Mouse (Mus musculus): ENCODE data around the gene Pappa2. TPM values are rescaled to one million over a fixed set of nuclear protein-coding genes. Genes with fewer than 3 reads are reported as not detected.

Gene Pappa2
- polyA plus RNA-seq, 2 experiments: 0.07 to 0.08 TPM

- Histone ChIP-seq H3K4me1 (replicated peaks; ENCODE audit: control insufficient read depth in 2 of 2, insufficient read depth in 2 of 2, low read length in 1 of 2) (no peaks in the 10 kb centered on the region), H3K4me3 (ENCODE audit: insufficient read depth in 1 of 2, low read depth in 2 of 2, low read length in 2 of 2) (no peak overlapping the region), H3K36me3 (replicated peaks; ENCODE audit: control insufficient read depth, insufficient read depth, low read depth) (no peaks in the 10 kb centered on the region), H3K9ac (replicated peaks) (no peak overlapping the region), H3K27me3 (ENCODE audit: control insufficient read depth, insufficient read depth, low read length) (no peaks in the 10 kb centered on the region), H3K4me2 (ENCODE audit: low read depth) (no peak overlapping the region), H3K9me3 (ENCODE audit: control insufficient read depth, low read length) (no peaks in the 10 kb centered on the region), H3K27ac (no peak overlapping the region)
- ATAC-seq (ENCODE audit: insufficient read depth) (no peak), DNase-seq (ENCODE audit: low read depth in 3 of 3, low spot score in 3 of 3) (no peak)
- TF ChIP-seq EP300 (IDR thresholded peaks at IDR 0.05; ENCODE audit: low read depth) (no peak), CTCF (IDR thresholded peaks at IDR 0.05; ENCODE audit: low read depth) (no peak)
- WGBS (ENCODE audit: insufficient replicate concordance): 59% methylated on average over 6 of the region's 6 CpGs
These were observed 31.2 kb downstream of the Pappa2 start for GRCm38 (mm10) chr1:158949041-158949440.

GRCm38 (mm10) chr1:158947981-158948735 is 32.1 kb downstream of the Pappa2 start:
- 30% methylated on average over 6 of the region's 6 CpGs for WGBS (ENCODE audit: insufficient replicate concordance)
- Histone ChIP-seq H3K9me3 (ENCODE audit: control insufficient read depth, low read length) (no peaks in the 10 kb centered on the region), H3K4me2 (ENCODE audit: low read depth) (no peak overlapping the region), H3K27me3 (ENCODE audit: control insufficient read depth, insufficient read depth, low read length) (no peaks in the 10 kb centered on the region), H3K36me3 (replicated peaks; ENCODE audit: control insufficient read depth, insufficient read depth, low read depth) (no peaks in the 10 kb centered on the region), H3K4me3 (ENCODE audit: insufficient read depth in 1 of 2, low read depth in 2 of 2, low read length in 2 of 2) (no peak overlapping the region), H3K9ac (replicated peaks) (no peak overlapping the region), H3K27ac (no peak overlapping the region), H3K4me1 (replicated peaks; ENCODE audit: control insufficient read depth in 2 of 2, insufficient read depth in 2 of 2, low read length in 1 of 2) (no peaks in the 10 kb centered on the region)
- DNase-seq (ENCODE audit: low read depth in 3 of 3, low spot score in 3 of 3): no peak
- TF ChIP-seq EP300 (IDR thresholded peaks at IDR 0.05; ENCODE audit: low read depth): no peak
- TF ChIP-seq CTCF (IDR thresholded peaks at IDR 0.05; ENCODE audit: low read depth): no peak
- no peak for ATAC-seq (ENCODE audit: insufficient read depth)

- no peak overlapping the region for H3K27ac ChIP-seq
- H3K9ac ChIP-seq (replicated peaks): no peak overlapping the region
- no peaks in the 10 kb centered on the region for H3K9me3 ChIP-seq (ENCODE audit: control insufficient read depth, low read length)
- TF ChIP-seq CTCF (IDR thresholded peaks at IDR 0.05; ENCODE audit: low read depth) (no peak), EP300 (IDR thresholded peaks at IDR 0.05; ENCODE audit: low read depth) (no peak)
- no peaks in the 10 kb centered on the region for H3K36me3 ChIP-seq (replicated peaks; ENCODE audit: control insufficient read depth, insufficient read depth, low read depth)
- WGBS (ENCODE audit: insufficient replicate concordance): 40% methylated on average over 4 of the region's 4 CpGs
- DNase-seq (ENCODE audit: low read depth in 3 of 3, low spot score in 3 of 3) (no peak), ATAC-seq (ENCODE audit: insufficient read depth) (no peak)
- H3K4me2 ChIP-seq (ENCODE audit: low read depth): no peak overlapping the region
- no peaks in the 10 kb centered on the region for H3K27me3 ChIP-seq (ENCODE audit: control insufficient read depth, insufficient read depth, low read length)
- H3K4me3 ChIP-seq (ENCODE audit: insufficient read depth in 1 of 2, low read depth in 2 of 2, low read length in 2 of 2): no peak overlapping the region
- H3K4me1 ChIP-seq (replicated peaks; ENCODE audit: control insufficient read depth in 2 of 2, insufficient read depth in 2 of 2, low read length in 1 of 2): no peaks in the 10 kb centered on the region
These were observed 35.4 kb downstream of the Pappa2 start for GRCm38 (mm10) chr1:158944936-158945335.

- H3K27me3 ChIP-seq (ENCODE audit: control insufficient read depth, insufficient read depth, low read length): no peaks in the 10 kb centered on the region
- no peak overlapping the region for H3K4me2 ChIP-seq (ENCODE audit: low read depth)
- no peaks in the 10 kb centered on the region for H3K4me1 ChIP-seq (replicated peaks; ENCODE audit: control insufficient read depth in 2 of 2, insufficient read depth in 2 of 2, low read length in 1 of 2)
- H3K9me3 ChIP-seq (ENCODE audit: control insufficient read depth, low read length): no peaks in the 10 kb centered on the region
- ATAC-seq (ENCODE audit: insufficient read depth) (no peak), DNase-seq (ENCODE audit: low read depth in 3 of 3, low spot score in 3 of 3) (no peak)
- 47% methylated on average over 3 of the region's 3 CpGs for WGBS (ENCODE audit: insufficient replicate concordance)
- TF ChIP-seq CTCF (IDR thresholded peaks at IDR 0.05; ENCODE audit: low read depth) (no peak), EP300 (IDR thresholded peaks at IDR 0.05; ENCODE audit: low read depth) (no peak)
- no peak overlapping the region for H3K9ac ChIP-seq (replicated peaks)
- no peak overlapping the region for H3K27ac ChIP-seq
- no peaks in the 10 kb centered on the region for H3K36me3 ChIP-seq (replicated peaks; ENCODE audit: control insufficient read depth, insufficient read depth, low read depth)
- no peak overlapping the region for H3K4me3 ChIP-seq (ENCODE audit: insufficient read depth in 1 of 2, low read depth in 2 of 2, low read length in 2 of 2)
These were observed 37.4 kb downstream of the Pappa2 start for GRCm38 (mm10) chr1:158942864-158943263.

- ATAC-seq (ENCODE audit: insufficient read depth) (no peak), DNase-seq (ENCODE audit: low read depth in 3 of 3, low spot score in 3 of 3) (no peak)
- H3K4me2 ChIP-seq (ENCODE audit: low read depth): no peak overlapping the region
- TF ChIP-seq EP300 (IDR thresholded peaks at IDR 0.05; ENCODE audit: low read depth) (no peak), CTCF (IDR thresholded peaks at IDR 0.05; ENCODE audit: low read depth) (no peak)
- no peaks in the 10 kb centered on the region for H3K36me3 ChIP-seq (replicated peaks; ENCODE audit: control insufficient read depth, insufficient read depth, low read depth)
- H3K4me3 ChIP-seq (ENCODE audit: insufficient read depth in 1 of 2, low read depth in 2 of 2, low read length in 2 of 2): no peak overlapping the region
- no peaks in the 10 kb centered on the region for H3K27me3 ChIP-seq (ENCODE audit: control insufficient read depth, insufficient read depth, low read length)
- H3K9me3 ChIP-seq (ENCODE audit: control insufficient read depth, low read length): no peaks in the 10 kb centered on the region
- 68% methylated on average over 3 of the region's 3 CpGs for WGBS (ENCODE audit: insufficient replicate concordance)
- H3K4me1 ChIP-seq (replicated peaks; ENCODE audit: control insufficient read depth in 2 of 2, insufficient read depth in 2 of 2, low read length in 1 of 2): no peaks in the 10 kb centered on the region
- H3K9ac ChIP-seq (replicated peaks): no peak overlapping the region
- H3K27ac ChIP-seq: no peak overlapping the region
These were observed 39.3 kb downstream of the Pappa2 start for GRCm38 (mm10) chr1:158940966-158941365.

Data from liver, embryonic 14.5 days (tissue).